Mouse (Mus musculus) mesoderm, embryonic 11.5 days (tissue): Measurements from ENCODE around the gene Ttll8.

Experiments
- DNase-seq: peaks from one replicate; pipeline ENCODE4 v3.0.0-alpha.2; 2012; ENCODE audit warnings: low read depth, low spot score

The Ttll8 gene

DNA sequence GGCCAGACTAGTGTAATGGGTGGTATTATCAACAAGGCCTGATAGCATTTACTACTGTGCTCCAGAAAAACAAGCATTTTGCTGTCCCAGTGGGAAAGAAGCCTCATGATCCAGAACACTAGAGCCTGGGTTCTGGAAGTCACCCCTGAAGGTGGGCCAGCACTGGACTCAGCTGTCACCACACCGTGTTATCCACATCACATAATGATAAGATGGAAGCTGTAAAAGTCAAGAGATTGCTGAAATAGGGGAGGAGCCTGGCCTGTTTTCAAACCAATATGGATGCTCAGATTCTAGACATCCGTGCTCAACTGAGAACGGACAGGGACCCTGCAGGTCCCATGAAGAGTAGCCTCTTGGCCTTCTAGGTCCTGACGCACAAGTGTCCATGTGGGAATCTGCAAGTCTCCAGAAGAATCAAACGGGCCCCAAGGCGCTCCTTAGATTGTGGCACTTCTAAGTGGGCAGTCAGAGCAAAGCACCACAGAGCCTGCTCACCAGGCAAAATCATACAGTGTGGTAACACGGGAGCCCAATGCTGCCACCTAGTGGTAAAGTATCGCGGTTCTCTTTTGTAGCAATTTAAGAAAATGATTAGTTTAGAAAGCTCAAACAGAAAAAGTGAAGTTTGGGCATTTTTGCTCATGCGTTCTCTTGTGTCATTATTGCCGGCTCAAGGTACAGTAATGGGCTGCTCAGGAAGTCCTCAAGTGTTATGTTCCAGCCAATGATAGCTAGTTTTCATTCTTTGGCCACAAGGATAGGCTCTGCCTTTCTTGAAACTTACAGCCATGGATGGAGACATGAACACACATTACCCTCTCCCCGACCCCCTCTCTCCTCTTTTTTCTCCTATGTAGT, 32.9 kb downstream of the Ttll8 start:
- DNase-seq: peak; percentile 89

DNA sequence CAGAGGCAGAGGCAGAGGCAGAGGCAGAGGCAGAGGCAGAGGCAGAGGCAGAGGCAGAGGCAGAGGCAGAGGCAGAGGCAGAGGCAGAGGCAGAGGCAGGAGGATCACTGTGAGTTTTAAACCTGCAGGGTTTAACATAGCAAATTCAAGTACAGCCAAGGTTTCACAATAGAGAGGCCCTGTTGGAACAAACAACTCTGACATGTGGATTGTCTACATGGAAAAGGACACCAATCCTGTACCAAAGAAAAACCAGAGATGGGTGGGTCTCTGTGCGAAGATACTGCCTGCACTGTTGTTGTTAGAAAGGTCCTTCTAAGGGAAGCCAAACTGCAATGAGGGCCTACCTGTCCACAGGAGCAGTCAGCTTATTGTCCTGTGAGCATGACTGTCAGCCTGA, 34.2 kb downstream of the Ttll8 start:
- DNase-seq: no peak

DNA sequence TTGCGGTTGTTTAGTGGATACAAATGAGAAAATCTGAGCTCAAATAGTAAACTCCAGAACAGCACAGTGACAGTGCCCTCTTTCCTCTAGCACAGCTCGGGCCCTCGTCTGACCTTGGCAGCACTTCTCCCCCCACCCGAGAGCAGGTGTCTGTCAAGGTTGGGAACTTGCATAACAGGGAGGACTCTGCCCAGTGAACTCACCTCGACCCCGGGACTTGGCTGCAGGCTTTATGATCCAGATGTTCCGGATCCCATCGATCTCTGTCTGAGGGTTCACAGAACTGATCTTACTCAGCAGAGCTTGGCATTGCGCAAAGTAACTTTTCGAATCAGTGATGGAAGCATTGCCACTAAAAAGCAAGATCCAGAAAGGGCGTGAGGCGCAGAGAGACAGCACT, 34.9 kb downstream of the Ttll8 start:
- DNase-seq: no peak

DNA sequence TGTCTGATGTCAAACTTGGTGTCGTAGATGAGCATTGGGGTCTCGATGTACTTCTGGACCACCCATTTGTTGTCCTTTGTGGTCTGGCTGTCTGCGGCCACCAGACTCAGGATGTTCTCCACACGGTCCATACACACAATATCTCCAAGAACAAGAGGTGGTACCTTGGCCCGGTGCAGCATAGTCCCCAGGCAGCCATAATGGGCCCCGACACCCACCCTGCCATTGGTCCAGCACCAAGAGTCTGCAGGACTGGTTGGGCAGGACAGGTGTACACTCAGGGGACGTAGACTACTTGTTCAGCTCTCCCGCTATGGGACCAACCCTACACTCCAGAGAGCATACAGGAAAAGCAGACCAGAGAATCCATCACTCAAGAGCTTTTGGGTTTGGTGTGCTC, 37.1 kb downstream of the Ttll8 start:
- no peak for DNase-seq

DNA sequence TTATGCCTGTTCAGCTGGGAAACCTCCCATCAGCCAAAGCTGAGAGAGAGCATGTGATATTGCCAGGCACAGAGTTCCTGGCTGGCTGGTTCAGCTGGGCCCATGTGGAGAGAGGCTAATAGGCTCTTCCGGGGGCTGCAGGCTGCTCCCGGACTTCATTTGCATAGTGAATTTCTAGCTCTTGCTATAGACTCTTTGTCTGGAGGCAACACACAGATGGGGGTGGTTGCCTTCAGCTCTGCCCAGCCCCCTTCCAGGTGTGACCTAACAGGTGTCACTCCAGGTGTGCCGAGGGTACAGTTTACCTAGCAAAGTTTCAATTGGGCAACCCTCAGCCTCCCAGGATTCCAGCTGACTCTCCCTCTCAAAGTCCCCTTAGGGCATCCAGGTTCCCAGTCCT, 37.9 kb downstream of the Ttll8 start:
- no peak for DNase-seq

DNA sequence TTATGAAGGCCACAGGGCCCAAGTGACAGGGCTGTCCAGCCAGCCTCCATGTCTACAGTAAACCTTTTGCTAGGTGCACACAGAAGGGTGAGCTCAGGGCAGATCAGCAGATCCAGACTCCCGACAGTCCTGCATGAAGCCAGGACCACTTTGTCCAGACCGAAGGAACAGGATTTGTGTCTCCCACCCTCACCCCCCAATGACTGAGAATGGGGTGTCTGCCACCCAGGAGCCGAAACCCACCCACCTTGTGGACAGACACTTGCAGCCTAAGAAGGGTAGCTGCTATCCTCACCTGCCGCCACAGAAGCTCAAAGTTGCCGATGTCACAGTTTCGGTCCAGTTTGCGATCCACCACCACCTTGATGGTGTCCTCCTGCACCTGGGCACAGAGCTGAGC, 39.2 kb downstream of the Ttll8 start:
- no peak for DNase-seq

DNA sequence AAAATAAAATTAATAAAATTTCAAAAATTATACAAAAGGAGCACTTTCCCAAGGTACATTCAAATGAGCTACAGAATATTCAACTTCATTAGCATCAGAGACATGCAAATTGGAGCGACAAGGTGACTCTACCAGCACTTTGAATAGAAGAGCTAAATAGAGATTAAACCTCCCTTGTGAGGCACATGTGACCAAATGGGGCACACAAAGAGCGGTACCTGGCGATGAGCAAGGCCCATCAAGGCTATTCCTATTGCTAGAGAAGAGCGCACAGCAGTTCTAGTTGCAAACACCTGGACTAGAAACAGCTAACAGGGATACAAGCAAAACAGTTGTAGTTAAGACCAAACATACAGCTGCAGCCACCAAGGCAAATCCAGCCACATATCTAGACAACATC, 47.9 kb downstream of the Ttll8 start:
- no peak for DNase-seq

DNA sequence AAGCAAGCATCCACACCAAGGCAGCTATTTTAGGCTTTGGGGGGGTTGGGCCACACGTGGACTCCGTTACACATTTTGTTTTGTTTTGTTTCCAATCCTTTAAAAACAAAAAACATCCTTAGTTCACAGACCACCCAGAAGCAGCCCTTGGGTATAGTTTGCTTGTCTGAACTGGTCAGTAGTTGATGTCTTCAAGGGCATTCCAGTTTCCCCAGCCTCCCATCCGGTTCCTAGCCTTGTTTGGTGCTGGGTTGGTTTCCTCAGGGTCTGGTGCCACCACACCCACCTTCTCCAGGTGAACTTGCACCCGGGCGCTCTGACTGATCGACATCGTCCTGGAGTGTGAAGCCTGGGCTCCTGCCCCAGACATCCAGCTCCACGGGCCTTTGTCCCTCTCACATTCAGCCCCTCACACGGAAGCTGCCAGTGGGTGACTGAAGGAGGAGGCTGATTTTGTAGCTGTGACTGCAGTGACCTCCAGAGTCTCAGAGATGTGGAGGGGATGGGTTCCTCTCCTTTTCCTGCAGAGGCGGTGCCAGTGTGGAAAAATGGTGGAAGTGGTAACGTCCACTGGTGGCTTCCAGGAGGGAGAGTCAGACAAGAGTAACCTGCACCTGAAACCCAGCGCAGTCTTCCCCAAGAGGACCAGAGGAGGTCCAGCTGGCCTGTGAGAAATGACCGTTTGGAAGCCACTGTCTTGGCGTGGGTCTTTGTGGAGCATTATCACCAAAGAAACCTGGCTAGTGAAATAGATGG, 50.0 kb downstream of the Ttll8 start:
- DNase-seq: no peak

DNA sequence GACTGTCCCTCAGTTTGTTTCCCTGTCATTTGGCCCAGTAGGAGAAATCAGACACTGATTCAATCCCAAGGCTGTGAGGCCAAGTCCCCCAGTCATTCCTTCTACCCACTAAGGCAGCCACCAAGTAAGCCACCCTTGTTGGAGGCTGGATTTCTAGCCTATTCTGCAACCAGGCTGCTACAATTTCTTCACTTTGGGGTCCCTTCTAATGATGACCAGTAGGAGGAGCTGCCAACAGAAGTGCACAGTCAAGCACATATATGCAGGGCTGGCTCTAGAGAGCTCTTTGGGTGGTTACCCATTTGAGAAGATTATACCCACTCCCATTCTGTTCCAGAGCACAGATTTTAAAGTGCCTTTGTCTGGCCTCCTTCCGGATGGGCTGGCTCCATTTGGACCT, 51.1 kb downstream of the Ttll8 start:
- DNase-seq: no peak

DNA sequence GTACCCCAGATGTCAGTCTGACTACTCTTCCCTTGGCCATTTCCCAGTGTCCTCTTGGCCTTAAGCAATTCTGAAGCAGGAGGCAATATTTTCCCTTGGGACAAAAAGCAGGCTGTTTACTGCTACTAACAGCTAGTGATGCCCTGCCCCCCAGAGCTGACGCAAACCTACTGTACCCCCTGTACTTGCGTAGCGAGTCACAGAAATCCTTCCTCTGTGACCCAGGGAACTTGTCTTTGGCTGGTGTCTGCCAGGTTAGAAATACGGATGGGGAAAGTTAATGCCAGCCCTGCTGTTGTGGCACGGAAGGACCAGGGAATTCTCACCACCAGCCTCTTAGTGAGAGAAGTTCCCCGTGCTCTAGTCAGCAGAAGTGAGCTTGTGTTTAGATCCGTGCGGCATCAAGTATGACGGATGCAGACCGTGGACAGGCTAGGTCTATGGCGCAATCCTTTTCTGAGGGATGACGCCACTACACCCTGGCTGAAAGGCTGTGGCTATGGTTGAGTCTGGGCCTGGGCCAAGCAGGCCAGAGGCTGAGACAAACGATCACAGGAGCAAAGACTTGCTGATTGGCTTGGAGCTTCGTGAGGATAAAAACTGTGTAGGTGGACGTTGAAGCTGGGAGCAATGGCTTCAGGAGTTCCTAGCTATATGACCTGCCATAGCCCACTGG, 51.9 kb downstream of the Ttll8 start:
- no peak for DNase-seq

DNA sequence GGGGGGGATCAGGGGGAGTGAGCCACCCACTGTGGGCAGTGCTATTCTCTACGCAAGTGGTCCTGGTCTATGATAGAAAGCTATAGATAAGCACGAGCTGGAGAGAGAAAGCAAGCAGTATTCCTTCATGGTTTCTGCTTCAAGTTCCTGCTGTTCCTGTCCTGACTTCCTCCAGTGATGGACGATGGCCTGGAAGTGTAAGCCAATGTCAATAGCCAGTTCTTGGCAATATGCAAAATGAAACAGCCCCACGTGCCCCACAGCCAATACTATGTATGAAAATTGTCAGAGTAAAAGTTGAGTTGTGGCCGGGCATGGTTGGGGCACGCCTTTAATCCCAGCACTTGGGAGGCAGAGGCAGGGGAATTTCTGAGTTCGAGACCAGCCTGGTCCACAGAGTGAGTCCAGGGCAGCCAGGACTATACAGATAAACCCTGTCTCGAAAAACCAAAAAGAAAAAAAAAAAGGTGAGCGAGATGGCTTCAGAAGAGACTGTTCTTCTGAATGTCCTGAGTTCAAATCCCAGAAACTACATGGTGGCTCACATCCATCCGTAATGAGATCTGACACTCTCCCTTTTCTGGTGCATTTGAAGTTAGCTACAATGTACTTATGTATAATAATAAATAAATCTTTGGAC, 57.8 kb downstream of the Ttll8 start:
- no peak for DNase-seq

DNA sequence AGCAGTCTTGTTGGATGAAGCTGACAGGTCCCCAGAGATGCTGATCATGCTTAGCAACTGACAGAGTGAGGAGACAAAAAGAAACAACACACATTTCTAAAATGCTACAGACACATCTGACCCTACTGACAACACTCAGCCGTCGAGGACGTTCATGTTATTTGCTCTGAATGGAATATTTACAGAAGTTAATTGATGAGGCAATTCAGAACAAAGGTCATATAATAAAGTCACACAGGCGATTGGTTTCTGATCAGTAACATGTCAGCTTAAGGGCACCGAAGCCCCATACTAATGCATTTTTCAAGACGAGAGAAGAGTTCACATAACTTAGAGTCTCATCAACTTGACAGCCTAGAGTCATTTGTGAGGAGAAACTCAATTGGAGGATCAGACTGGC, 58.3 kb downstream of the Ttll8 start:
- DNase-seq: no peak

DNA sequence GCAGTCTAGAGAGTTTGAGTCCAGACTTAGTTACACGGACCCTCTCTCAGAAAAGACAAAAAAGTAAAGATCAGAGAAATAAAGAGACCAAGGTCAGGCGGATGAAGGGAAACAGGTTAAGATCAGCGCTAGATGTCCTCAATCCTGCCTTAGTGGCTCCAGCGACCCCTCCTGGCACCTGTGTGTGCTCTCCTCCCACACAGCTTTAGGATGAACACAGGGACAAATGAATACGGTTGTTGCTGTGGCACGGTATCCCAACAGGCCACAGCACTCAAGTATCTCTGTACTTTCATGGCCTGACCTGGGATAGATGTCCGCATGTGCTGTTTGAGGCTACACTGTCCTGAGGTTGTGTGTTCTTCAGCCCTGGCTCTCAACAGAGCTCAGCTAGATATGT, 59.1 kb downstream of the Ttll8 start:
- DNase-seq: no peak

DNA sequence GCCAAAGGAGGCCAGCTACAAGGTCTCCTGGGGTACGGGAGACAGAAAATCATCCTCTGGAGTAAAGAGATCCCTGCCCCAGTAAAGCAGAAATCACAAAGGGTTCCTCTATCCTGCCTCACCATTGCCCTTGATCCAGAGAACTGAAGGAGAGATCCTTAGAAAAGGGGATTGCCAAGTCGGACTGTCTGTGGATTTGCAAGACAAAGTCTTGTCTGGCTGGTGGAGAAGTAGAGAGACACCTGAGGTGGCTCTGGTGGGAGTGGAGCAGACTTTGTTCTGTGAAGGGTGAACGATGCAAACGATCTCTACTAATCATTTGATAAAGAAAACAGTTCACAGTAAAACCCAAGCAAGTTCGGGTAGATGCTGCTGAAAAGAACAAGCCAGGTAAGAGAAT, 61.3 kb downstream of the Ttll8 start:
- no peak for DNase-seq

DNA sequence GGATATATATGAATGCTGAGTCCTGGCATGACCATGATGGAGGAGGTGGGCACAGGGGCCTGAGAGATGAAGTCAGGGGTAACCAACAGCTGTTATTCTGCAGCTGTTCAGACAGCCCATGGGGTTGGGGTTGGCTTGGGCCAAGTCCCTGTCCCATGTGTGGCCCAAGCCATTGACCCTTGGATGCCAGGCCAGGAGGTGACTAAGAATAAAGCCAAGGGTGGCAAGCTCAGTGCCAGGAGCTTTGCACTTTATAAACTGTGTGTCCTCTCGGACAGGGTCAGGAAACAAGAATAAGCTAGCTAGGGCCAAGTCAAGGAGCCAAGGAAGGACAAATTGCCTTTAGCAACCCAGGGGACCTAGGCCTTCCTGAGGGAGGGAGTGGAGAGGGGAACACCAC, 62.0 kb downstream of the Ttll8 start:
- DNase-seq: no peak

DNA sequence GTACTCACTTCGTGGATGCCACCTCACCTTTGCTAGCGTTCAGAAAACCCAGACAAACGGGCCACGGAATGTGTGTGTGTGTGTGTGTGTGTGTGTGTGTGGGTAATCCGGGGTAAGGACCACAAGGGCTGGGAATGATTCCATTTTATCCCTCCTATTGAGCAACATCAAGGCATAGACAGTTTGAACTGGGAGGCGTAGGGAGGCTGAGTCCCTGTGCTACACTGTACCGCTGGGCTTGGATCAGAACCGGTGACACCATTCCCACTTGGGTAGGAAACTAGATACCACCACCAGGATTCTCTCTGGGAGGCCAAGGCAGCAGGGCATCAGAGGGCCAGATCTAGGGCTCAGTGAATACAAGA, 62.6 kb downstream of the Ttll8 start:
- DNase-seq: no peak

DNA sequence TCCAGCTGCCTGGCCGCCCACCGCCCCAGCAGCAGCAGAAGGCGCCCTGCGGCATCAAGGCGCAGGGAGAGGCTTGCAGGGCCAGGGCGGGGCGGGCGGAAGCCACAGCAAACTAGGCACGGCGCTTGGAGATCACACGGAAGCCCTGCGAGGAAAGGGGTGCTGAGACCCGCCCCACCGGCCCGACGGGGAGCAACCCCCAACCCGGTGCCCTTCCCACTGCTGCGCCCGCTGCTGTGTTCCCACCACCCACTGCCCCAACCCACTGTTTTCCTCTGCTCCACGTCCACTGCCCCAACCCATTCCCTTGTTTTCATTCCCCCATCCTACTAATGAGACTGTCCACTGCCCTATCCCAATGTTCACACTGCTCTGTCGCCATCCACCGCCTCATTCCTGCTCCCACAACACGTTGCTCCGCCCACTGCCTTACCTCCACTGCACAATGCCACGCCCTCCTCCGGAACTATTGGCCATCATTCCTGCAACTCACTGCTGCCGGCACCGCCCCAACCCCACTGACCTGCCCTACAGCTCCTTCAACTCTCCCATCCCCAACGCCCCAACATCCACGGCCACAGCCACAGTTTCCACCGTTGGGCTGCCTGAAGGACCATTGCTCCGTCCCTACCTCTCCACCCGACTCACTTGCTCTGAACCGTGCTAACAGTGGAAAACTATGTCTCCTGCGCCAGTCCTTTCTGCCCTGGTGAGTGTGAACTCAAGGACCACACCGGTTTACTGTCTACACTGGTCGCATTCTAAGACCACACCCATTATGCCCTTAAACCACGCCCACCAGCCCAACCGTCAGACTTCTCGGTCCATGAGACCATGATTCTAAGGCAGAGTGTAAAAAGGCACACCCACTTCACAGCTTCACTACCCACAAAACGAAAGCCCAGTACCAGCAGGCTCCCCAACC, 63.2 kb downstream of the Ttll8 start:
- peak; percentile 86 for DNase-seq

DNA sequence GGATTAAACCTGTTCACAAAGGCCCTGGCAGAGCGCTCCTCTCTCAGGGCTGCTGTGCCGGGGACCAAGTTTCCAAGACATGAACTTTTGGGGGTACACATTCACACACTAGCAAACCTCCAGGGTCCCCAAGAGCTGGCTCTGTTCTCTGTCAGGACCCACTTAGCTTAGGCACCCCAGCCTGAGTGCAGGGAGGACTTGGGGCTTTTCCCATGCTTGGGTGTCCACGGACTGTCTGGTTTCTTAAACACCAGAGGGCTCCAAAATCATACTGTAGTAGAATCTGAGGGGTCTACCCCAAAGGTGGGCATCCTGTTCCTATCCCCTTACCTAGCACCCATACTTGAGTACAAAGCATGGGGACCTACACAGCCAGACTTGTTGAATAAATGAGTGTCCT, 64.2 kb downstream of the Ttll8 start:
- DNase-seq: no peak

DNA sequence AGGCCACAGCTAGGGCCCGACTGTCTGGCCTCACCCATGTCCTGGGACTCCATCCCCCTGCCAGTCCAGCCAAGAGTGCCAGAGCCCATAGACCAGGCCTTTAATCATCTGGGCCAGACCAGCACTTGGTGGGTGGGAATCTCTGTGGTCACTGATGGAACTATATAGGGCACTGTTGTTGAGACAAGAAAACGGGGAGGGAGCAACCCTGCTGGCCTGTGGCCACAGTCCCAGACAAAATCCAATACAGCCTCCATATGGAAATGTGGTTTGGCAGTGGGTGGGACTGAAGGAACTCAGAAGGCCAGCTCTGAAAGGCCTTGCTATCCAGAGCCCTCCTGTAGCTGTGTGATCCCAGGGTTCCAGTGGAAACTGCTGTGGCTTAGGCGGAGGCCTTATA, 65.2 kb downstream of the Ttll8 start:
- DNase-seq: no peak

DNA sequence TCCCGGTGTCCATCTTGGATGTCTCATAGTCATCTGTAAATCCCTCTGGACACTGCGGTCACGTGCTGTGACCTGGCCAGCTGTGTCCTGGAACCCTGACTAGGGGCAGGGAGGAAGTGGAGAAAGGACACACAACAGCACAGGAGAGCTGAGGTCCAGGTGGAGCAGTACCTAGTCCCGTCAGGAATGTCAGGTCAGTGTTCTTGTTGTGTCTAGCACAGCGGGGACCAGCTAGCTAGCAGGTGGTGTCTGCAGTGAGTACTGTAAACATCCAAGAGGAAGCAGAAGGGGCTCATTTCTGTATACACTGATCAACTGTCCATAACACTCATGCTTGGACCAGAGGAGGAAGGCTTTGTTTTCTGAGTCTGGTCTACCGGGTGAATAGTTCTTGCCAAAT, 68.8 kb downstream of the Ttll8 start:
- no peak for DNase-seq

DNA sequence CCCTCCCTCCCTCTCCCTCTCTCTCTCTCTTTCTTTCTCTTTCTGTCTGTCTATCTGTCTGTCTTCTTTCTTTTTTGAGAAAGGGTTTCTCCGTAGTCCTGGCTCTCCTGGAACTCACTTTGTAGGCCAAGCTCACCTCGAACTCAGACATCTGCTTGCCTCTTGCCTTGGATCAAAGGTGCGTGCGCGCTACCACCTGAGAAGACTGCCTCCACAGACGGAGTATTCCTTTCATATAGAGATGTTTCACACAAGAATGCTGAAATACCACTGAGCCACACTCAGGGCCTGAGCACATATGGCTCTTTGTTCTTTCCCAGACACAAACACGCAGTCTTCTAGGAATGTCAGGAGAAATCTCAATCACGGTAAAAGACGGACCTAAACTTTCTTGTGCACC, 70.9 kb downstream of the Ttll8 start:
- no peak for DNase-seq
